Mouse (Mus musculus): ENCODE measurements around the gene Ftsj1.

The Ftsj1 gene

DNA sequence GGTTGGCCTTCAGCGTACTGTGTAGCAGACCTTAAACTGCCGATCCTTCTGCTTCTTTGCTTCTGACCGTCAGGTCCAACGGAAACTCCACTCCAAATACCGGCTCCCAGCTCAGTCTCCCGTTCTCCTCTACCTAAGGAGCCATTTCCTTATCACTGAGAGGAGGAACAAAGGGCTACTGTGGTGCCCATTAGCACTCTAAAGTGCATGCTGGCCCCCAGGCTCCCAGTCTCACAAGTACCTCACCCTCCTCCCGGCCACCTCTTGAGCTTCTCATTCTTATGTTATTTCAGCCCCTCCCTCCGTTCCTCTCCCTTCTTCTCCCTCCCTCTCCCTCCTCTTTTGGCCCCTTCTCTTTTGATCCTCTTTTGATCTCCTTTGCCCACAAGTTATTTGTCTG is 32.6 kb downstream of the Ftsj1 start:
- in situ Hi-C loops (cut with MboI, MseI): no loop called here

DNA sequence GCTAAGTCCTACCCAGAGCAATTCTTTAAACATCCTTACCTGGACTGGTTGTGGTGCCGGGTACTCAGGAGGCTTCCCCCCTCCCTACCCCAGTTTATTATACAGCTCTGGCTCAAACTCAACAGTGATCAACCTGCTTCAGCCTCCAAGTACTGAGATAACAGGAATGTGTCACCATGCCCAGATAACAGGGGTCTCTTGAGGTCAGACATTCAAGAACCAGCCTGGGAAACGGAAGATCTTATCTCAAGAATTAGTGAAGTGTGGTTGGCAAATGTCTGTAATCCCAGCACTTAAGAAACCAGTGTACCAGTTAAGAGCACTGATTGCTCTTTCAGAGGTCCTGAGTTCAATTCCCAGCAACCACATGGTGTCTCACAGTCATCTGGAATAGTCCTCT is 34.1 kb downstream of the Ftsj1 start:
- in situ Hi-C loops (cut with MboI, MseI): no loop called here

DNA sequence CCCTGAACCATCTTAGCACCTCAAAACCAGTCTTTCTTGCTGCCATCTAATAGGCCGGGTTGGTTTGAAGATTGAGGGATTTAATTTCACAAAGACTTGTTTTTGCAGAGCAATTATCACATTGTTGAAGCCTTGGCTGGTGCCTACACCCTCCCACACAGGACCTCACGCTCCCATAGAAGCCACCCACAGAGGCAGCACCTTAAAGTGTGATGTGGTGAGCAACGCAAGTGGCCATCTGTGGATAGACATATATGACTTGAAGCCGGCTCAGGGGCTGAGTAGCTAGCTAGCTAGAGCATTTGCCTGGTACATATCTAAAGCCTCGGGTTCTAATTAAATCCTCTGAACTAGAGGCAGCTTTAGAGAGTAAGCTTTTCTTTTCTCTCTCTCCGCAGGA is 34.8 kb downstream of the Ftsj1 start:
- in situ Hi-C loops (cut with MboI, MseI): no loop called here

DNA sequence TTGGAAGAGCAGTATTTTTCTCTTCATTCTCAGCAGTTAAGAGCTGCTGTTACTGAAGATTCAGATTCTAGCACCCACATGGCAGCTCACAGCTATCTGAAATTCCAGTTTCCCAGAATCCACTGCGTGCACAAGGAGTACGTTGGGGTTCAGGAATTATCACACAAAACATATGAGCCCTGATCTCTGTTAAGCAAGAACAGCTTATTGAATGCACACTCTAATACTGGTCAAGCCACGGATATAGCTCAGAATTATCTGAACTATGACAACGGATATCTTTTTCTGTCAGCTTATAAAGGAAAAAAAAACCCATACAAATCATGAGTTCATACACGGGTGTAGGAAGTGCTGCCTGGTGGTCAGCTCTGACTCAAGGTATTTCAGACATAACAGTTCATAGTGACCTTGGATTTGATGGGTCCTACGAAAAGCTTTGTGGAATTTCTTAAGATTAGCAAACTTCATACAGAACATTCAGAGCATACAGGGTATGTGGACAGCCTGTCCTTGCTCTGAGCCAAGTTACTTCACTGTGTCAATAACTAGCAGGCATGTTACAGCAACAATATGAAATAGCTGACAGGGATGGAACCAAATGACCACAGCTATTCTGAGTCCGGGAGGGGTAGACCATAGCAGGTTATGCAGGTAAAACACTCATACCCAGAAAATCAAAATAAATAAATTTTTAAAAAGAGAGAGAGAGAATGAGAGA is 40.6 kb downstream of the Ftsj1 start:
- in situ Hi-C loops (cut with MboI, MseI): no loop called here

DNA sequence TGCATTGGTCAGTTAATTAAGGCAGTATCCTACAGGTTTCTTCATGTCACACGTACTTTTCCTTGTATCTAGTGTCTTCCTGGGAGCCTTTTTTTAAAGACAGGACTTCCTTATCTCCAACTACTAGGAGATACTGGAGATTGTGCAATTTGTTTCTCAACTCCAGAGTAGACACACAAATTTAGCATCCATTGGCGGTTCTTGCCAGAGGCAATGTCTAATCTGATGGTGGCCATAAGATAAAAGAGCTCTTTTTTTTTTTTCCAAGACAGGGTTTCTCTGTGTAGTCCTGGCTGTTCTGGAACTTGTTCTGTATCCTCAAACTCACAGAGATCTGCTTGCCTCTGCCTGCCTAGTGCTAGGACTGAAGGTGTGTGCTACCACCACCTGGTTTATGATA is 42.5 kb downstream of the Ftsj1 start:
- in situ Hi-C loops (cut with MboI, MseI): no loop called here

DNA sequence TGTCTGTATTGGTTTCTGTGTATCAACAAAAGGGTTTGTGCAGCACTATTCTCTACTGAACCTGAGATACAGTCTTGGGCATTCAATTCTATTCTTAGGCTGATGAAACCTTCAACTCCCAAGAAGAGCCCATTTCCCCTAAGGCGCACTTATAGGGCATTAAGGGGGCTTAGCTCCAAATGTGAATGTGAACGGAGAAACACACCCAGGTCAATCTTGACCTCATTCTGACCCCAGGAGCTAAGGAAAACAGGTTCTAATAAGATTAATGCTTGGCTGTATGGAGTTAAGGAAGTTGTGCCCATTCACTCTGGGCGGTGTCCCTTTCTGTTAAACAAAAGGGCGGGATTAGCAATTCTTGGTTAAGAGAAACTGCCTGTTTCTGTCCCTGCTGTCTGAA is 45.0 kb downstream of the Ftsj1 start:
- in situ Hi-C loops (cut with MboI, MseI): no loop called here

DNA sequence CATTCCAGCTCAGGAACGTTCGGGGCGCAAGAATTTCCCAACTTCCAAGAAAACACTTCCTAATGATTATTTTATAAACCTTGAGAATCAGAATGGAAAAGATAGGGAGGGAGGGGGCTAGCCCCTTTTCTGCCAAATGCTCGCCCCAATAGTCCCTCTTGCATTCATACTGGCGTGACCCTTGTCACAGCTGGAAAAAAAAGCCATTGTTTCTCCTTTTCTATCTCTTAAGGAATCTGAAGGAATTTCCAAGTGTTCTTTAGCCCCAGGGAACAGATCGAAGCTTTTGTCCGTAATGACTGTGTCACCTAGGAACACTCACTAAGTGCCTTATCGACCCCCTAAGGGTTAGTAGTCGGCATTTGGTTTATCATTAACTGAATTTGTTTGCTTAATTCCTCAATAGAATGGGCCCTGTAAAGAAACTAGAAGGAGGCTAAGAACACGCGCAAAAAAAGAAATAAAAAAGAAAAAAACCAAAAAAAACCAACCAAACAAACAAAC is 45.5 kb downstream of the Ftsj1 start:
- in situ Hi-C loops (cut with MboI, MseI): no loop called here

DNA sequence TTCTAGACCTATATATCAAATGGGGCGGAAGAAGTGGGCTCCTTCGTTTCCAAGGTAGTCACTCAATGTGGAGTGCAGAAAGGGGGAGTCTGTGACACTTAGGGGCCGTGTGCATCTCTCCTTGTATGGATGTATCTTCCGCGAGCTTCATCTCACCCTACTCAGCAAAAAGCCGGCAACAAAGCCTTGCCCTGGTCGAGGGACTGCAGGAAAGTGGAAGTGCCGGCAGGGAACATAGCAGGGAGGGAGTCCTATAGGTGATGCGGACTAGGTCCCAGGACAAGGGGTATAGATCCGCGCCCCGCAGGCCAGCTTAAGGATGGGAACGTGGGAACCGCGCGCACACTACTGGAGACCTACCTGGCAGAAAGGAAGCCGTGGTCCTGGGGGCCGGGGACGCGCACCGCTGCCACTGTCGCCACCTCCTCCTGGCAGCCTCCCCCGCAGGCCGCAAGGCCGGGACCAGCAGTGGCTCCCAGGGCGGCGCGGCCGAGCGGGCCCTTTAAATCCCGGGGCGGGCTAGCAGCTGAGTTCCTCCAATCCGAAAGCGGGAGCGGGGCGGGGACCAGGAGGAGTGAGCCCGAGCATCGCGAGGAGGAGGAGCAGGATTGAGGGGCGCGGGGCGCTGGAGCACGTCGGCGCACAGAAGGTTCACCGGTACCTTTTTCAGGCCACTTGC is 46.1 kb downstream of the Ftsj1 start, which contains the start of gene Porcn:
TSS of gene Porcn (minus strand) at position 511 of the 679 bp plus-strand sequence.
- in situ Hi-C loops (cut with MboI, MseI): no loop called here

DNA sequence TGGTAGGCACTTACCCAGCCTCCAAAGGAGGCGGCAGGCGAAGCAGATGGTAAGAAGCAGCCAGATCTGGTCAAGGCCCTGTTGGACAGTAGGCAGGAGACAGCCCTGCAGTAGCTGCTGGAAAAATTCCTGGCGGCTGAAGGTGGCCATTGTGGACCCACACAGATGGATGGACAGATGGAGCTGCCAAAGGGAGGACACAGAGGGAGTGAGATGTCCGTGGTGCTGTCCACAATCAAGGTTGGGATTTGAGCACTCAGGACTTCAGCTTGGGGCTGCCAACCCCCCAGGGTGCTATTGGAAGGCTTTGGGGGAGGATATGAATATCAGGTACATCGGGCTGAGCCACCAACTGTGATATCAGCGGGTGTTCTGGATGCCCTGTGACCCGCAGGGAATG is 46.7 kb downstream of the Ftsj1 start:
- in situ Hi-C loops (cut with MboI, MseI): no loop called here

DNA sequence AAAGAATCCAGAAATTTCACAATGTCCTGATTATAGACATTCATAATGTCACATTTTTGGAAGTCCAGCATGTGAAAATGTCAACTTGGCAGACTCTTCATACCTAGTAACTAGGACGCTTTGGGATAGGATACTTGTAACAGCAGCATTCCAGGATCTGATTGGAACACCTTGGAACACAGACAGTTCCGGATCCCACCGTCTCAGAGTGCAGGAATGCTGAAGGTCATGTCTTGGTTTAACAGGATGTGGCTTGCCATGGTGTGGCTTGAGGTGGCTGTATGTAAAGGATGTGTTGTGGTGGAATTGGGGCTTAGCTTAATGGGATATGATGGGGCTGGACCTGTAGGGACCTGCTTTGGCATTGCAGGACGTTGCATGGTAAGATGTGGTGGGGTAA is 47.1 kb downstream of the Ftsj1 start:
- in situ Hi-C loops (cut with MboI, MseI): no loop called here

DNA sequence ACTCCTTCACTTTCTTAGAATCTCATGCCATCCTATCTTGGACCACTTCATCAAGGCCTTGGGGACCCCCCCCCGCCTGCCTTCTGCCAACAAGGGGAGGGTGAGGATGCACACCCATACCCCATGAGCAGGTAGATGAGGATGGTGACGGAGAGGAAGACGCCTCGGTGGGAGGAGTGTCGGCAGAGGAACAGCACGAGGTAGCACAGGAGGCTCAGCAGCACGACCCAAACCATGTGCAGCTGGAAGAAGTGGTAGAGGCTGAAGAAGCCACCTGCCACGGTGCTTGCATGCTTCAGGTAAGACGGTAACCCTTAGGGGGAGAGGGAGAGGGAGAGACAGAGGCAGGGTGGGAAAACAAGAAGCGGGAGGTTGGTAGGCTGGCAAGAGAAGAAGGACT is 48.1 kb downstream of the Ftsj1 start:
- in situ Hi-C loops (cut with MboI, MseI): no loop called here

DNA sequence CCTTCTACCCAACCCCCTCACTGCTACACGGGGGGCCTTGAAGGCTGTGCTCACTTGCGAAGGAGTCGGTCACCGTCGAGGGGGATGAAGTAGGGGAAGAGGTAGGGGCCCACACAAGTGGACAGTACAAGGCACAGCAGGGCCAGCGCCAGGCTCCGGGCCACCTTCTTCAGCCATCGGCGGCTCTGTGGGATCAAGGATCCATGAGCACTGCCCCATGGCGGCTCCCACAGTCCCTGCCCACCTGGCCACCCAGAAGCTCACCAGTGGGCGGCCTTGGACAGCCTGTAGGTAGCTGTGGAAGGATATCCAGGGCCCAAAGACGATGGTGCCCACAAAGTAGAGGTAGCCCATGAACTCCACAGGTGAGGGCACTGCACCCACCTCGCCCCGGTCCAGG is 49.1 kb downstream of the Ftsj1 start:
- in situ Hi-C loops (cut with MboI, MseI): no loop called here

DNA sequence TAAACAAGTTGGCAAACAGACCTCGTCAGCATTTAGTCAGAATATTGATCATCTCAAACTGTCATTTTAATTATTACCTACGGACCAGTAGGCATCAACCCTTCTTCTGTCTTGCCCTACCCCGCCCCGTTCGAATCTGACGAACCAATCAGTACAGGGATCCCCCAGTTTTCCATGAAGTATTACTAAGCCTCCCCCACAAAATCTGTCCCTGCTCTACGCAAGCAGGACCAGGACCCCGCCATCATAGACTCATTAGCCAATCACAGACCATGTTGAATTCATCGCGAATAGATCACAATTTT is 58.8 kb downstream of the Ftsj1 start, which contains the start of gene Ebp:
TSS of gene Ebp (minus strand) at position 94 of the 305 bp plus-strand sequence.
- in situ Hi-C loops (cut with MboI, MseI): no loop called here

DNA sequence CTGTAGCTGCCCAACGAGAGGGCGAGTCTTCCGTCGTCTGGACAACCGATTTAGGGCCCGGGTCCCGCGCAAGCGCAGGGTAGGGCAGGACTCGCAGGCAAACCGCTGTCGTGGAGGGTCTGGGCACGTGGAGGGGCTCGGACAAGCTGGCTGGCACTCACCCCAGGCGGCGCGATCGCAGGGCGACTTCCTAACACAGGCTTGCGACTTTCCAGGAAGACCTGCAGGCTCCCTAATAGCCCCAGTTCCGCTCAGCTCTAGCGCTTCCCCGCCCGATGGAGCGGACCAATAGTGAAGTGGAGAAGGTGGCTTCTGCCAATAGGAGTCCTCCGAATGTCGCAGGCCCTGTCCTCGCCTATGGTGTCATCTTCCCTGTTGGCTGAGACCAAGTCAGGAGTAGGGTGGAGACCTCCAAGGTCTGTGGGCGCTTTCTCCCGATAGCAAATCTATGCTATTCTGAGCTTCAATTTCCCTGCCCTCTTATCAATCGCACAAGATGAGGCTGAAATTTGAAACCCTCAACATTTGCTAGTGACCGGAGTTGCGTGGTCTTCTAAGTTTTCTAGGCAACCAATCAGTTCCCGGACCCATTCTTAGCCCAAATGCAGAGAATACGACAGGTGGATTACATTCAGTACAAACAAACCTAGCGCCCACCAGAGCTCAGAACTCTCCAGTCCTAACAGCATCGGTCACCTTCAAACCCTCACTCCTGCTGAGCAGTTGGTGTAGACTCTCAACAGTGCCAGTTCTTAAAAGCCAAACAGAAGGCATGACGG is 59.4 kb downstream of the Ftsj1 start:
- in situ Hi-C loops (cut with MboI, MseI): no loop called here

DNA sequence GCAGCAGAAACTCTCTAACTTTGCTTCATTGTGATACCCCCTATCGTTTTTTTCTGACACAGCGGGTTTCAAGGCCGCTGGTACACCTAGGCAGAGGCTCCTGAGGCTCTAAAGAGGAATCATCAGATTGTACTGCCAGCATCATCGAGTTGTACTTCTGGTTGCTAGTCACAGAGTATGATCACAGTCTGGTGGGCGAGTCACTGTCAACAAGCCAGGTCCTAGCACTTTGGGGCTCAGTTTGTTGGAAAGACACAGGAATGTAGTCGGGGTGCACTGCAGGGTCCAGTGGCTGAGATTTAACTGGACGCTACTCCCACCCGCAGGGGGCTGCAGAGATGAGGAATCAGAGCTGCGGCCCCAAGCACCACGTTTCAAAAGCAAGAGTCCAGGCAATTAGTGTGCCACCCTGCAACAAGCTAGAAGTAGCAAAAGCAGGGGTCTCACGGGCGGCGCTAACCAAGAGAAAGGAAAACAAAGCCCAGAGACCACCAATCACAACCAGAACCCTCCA is 60.0 kb downstream of the Ftsj1 start:
- in situ Hi-C loops (cut with MboI, MseI): no loop called here

All from T-helper 17 cell (primary cell).